Mouse (Mus musculus) kidney, adult 11 months (tissue): ENCODE data around the gene Gm3238.
"Not testable (repeated sequence)": the region's sequence is repeated elsewhere in the genome, so short reads cannot be mapped to it uniquely, and the experiment has no call there.

ENCODE experiments used
- DNase-seq: peaks from one replicate; pipeline ENCODE4 v3.0.0; 2022

The Gm3238 gene

DNA sequence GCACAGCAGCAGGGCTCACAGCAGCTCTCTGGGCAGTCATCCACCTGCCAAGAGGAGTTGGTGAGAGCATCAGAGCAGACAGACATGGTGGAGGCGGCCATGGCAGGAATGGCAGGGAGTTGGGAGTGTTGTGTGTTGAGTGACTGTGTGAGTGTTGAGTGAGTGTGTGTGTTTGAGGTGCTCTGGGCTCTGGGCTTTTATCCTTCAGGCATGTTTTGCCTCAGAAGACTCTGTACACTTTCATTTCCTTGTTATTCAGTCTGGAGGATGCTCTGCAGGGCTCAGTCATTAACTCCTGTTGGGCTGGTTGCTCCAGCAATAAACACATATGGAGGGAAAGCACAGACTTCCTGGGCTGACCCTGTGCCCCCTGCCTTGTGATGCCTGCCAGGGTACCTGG is at the start of gene Gm3238:
Gene Gm3238, minus strand, starts transcription at position 101 of the 400 bp plus-strand sequence.
- DNase-seq: not testable (repeated sequence)

DNA sequence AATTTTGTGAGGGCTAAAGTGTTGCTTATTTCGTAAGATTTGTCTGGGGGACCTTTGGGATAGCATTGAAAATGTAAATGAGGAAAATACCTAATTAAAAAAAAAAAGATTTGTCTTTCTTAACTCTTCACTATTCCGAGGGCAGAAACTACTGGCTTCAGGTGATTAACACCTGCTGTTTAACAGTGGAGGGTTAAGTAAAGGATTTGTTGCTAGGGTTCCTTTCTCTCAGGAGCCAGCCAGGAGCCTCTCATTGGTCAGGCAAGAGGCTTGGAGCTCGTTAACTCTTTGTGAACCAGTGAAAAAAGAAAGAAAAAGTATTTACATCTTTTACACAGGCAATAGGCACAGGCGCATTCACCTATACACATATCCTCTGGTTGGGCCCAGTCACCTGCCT is 48.1 kb upstream of the Gm3238 start:
- no peak for DNase-seq

DNA sequence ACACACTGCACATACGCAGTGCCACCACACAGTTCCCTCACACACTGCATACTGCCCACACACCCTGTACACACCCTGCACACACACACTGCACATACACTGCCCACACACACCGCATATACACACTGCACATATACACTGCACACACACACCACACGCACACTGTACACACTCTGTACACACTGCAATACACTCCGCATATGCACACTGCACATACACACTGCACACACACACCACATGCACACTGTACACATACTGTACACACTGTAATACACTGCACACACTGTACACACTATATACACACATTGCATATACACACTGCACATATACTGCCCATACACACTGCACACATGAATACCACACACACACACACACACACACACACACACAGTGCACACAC is 47.4 kb upstream of the Gm3238 start:
- DNase-seq: no peak

DNA sequence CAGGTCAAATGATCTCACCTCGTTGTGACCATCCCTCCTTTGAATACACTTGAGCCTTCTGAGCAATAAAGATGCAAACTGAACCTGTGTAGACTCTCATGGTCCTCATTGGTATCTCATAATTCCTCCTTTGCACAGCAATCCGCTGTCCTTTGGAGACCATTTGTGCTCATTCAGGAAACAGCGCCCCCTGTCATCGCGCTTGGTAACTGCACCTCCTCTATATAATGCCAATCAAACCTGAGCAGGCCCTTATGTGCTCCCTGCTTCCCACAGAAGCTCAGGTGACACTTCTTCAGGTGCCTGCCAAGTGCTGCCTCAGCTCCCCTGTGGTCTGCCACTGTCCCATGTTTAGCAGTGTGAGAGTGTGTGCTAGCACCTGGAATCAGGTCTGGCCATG is 44.4 kb upstream of the Gm3238 start:
- no peak for DNase-seq

DNA sequence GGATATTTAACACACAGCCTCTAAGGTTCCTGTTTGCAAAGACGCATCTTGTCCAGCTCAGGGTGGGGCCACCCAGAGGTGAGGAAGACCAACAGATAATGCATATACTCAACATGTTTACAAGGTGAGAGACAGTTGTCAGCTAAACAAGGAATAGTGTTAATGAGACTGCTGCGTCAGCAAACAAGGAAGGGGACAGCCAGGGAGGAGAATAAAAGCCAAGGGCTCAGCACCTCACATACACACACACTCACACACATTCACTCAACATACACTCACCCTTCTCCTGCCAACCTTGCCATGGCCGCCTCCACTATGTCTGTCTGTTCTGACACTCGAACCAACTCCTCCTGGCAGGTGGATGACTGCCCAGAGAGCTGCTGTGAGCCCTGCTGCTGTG is 43.3 kb upstream of the Gm3238 start, which contains the start of gene Gm2696:
Gene Gm2696, plus strand, starts transcription at position 301 of the 400 bp plus-strand sequence.
- DNase-seq: no peak

DNA sequence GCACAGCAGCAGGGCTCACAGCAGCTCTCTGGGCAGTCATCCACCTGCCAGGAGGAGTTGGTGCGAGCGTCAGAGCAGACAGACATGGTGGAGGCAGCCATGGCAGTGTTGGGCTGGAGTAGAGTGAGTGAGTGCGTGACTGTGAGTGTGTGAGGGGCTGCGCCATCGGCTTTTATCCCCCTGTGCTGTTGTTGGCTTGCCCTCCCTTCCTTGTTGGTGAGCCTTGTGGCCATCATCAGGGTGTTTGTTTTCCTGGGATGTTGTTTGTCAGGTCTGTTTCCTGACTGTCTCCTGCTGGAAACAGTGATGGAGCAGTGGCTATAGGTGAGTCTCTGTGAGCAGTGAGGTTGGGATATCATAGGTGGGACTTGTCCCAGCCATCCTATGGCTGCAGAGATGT is 40.6 kb upstream of the Gm3238 start, which contains the start of gene Gm9507:
Gene Gm9507, minus strand, starts transcription at position 101 of the 400 bp plus-strand sequence.
- no peak for DNase-seq

DNA sequence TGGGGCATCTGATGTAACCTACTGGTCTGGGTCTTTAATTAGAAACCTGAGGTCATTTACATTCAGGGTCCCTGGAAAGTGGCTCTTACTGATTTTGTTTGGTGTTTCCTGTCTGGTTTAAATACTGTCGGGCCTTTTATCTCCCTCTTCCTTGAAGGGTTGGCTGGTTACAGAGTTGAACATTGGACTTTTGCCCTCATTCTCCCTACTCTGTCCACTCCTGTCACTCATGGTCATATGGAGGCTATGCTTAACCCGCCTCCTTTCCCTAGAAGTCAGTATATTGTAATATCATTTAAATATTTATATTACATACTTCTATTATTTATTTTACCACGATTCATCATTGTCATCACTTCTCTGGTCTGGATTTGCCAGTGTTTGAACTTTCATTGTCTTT is 33.0 kb upstream of the Gm3238 start:
- DNase-seq: no peak

DNA sequence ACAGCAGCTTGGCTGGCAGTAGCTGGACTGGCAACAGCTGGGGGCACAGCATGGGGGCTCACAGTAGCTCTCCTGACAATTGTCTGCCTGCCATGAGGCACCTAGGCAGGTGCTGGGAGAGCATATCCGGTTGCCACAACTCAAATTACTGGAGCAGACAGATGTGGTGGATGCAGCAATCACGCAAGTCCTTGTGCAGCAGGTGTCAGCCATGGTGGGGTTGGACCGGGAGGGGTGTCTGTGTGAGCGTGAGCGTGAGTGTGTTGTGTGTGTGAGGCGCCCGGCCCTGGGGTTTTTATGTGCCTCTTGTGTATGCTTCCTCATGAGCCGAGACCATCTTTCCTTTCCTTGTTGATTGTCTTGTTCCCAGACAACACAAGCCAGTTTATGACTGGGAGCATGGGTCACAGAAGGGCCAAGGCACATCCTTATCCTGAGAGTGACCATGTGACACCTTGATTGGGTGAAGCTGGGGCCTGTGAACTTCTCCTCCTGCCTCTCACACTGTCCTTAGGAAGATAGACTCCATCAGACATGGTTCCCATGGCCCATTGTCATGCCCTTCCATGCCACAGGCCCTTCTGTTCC is 27.9 kb upstream of the Gm3238 start, which contains the start of gene Gm19668:
Gene Gm19668, minus strand, starts transcription at position 213 of the 588 bp plus-strand sequence.
- no peak for DNase-seq

DNA sequence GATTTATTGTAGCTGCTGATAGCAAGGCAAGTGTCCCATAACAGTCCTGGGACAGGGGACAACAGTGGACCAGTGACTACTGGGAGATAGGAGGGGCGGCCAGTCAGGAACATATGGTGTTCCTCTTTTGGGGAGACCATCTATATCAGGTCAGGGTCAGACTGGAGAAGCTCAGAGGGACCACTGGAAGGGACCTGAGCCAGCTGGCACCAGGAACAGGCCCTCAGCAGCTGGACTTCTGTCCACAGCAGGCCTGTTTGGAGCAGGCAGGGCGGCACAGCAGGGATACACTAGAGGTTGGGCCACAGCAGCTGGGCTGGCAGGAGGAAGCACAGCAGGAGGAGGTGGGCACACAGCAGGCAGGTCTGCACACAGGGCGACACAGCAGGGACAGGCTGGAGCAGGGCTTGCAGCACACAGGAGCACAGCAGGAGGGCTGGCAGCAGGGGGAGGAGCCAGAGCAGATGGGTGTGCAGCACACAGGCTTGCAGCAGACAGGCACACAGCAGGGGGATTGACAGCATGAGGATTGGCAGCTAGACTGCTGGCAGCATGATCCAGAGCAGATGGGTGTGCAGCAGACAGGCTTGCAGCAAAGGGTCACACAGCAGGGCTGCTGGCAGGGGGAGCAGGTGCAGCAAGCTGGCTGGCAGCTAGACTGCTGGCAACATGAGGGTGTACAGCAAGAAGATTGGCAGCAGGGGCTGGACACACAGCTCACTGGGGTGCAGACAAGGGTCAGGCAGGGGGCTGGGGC is 27.2 kb upstream of the Gm3238 start:
- DNase-seq: not testable (repeated sequence)

DNA sequence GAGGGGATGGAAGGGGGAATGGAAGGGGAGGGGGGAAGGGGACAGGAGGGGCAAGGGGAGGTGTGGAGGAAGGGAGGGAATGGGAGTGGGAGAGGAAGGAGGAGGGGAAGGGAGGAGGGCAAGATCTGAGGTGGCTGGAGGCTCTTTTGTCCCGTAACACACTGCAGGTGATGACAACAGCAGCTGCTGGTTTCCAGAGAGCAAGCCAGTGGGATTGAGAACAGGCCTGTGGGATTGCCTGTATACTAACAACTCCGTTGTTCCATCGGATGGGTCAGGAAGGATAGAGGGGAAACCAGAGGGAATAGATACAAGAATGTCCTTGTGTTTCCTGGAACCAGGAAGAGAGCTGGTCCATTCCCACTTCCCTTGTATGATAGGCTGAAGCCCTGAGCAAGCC is 26.6 kb upstream of the Gm3238 start:
- no peak for DNase-seq

DNA sequence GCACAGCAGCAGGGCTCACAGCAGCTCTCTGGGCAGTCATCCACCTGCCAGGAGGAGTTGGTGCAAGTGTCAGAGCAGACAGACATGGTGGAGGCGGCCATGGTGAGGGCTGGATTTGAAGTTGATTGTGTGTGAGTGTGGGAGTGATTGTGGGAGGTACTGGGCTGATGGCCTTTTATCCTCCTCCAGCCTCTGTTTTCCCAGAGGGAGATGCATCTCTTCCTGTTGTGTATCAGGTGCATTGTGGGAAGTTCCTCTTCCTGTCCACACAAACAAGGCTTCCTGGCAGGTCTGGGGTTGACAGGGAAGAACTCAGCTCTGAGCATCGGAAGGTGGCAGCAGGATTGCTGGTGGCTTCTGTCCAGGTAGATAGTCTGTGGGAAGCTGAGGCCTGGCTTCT is 23.9 kb upstream of the Gm3238 start, which contains the start of gene Gm9639:
Gene Gm9639, minus strand, starts transcription at position 101 of the 400 bp plus-strand sequence.
- DNase-seq: no peak

DNA sequence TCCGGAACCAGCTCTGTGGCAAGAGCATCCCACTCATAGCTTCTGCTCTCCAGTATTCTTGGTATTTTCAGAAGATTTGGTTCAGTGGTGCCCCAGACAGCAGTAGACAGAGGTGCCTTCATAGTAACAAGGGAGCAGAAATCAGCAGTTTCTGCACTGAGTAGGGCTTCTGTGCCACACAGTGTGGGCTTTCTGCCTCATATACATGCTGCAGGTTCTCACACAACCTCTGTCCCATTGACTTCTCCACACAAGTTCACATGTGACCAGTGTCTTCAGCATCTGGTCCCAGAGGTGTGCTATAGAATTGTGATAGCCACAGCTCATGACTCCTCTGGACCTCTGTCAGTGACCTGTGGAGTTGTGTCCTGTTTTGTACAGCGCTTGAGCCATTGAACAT is 17.5 kb upstream of the Gm3238 start:
- DNase-seq: no peak

DNA sequence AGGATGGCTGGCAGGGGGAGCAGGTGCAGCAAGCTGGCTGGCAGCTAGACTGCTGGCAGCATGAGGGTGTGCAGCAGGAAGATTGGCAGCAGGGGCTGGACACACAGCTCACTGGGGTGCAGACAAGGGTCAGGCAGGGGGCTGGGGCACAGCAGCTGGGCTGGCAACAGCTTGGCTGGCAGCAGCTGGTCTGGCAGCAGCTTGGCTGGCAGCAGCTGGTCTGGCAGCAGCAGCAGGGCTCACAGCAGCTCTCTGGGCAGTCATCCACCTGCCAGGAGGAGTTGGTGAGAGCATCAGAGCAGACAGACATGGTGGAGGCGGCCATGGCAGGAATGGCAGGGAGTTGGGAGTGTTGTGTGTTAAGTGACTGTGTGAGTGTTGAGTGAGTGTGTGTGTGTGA is 16.8 kb upstream of the Gm3238 start, which contains the start of gene Gm7137:
Gene Gm7137, minus strand, starts transcription at position 325 of the 400 bp plus-strand sequence.
- not testable (repeated sequence) for DNase-seq

DNA sequence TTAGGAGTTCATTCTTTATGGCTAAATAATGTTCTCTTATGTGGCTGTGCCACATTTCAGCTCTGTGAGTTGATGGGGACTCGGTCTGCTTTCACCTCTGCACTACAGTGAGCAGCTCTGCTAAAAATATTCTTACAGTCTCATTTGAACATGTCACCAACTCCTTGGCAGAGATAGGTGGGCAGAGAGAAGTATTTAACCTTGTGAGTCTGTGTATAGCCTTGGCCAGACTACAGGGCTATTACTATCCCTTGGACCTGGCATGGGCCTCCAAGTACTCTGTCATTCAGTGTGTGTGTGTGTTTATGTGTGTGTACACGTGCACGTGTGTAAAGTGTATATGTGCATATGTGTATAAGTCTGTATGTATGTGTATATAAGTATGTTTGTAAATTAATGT is 12.3 kb upstream of the Gm3238 start:
- not testable (repeated sequence) for DNase-seq

DNA sequence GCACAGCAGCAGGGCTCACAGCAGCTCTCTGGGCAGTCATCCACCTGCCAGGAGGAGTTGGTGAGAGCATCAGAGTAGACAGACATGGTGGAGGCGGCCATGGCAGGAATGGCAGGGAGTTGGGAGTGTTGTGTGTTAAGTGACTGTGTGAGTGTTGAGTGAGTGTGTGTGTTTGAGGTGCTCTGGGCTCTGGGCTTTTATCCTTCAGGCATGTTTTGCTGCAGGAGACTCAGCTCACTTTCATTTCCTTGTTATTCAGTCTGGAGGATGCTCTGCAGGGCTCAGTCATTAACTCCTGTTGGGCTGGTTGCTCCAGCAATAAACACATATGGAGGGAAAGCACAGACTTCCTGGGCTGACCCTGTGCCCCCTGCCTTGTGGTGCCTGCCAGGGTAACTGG is 11.3 kb upstream of the Gm3238 start, which contains the start of gene Gm3250:
Gene Gm3250, minus strand, starts transcription at position 101 of the 400 bp plus-strand sequence.
- not testable (repeated sequence) for DNase-seq

DNA sequence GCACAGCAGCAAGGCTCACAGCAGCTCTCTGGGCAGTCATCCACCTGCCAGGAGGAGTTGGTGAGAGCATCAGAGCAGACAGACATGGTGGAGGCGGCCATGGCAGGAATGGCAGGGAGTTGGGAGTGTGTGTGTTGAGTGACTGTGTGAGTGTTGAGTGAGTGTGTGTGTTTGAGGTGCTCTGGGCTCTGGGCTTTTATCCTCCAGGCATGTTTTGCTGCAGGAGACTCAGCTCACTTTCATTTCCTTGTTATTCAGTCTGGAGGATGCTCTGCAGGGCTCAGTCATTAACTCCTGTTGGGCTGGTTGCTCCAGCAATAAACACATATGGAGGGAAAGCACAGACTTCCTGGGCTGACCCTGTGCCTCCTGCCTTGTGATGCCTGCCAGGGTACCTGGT is 5.7 kb upstream of the Gm3238 start, which contains the start of gene Gm7138:
Gene Gm7138, minus strand, starts transcription at position 101 of the 400 bp plus-strand sequence.
- not testable (repeated sequence) for DNase-seq

DNA sequence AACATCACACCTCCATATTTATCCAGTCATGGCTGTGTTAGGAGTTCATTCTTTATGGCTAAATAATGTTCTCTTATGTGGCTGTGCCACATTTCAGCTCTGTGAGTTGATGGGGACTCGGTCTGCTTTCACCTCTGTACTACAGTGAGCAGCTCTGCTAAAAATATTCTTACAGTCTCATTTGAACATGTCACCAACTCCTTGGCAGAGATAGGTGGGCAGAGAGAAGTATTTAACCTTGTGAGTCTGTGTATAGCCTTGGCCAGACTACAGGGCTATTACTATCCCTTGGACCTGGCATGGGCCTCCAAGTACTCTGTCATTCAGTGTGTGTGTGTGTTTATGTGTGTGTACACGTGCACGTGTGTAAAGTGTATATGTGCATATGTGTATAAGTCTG is 1.0 kb upstream of the Gm3238 start:
- DNase-seq: not testable (repeated sequence)

DNA sequence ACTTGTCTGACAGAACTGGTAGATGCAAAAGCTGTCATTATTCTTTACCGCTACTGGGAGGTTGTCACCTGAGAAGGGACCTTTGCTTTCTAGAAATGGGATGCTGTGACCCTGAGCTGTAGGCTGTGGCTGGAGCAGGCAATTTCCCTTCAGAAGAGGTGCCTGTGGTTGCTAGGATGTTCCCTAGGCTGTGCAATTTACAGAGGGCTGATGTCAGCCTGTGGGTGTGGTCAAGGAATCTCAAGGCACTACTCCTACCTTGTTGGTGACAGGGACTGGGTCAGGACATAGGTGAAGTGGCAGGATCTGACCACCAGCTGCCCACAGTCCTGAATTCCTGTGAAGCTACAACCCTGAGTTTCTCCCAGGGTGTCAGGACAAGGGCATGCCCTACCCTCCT is 1.4 kb downstream of the Gm3238 start:
- DNase-seq: no peak

DNA sequence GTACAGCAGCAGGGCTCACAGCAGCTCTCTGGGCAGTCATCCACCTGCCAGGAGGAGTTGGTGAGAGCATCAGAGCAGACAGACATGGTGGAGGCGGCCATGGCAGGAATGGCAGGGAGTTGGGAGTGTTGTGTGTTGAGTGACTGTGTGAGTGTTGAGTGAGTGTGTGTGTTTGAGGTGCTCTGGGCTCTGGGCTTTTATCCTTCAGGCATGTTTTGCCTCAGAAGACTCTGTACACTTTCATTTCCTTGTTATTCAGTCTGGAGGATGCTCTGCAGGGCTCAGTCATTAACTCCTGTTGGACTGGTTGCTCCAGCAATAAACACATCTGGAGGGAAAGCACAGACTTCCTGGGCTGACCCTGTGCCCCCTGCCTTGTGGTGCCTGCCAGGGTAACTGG is 11.5 kb downstream of the Gm3238 start, which contains the start of gene Gm3233:
Gene Gm3233, minus strand, starts transcription at position 101 of the 400 bp plus-strand sequence.
- not testable (repeated sequence) for DNase-seq

DNA sequence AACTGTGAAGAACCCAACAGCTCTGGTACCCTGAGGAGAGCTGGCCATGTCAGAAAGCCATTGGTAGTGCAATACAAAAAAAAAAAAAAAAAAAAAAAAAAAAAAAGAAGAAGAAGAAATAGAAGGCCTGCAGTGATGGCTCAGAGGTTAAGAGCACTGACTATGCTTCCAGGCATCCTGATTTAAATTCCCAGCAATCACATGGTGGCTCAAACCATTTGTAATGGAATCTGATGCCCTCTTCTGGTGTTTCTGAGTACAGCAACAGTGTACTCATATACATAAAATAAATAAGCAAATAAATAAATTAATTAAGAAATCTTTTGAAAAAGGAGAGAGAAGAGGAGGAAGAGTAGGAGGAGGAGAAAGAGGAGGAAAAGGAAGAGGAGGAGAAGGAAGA is 17.7 kb downstream of the Gm3238 start:
- DNase-seq: no peak

DNA sequence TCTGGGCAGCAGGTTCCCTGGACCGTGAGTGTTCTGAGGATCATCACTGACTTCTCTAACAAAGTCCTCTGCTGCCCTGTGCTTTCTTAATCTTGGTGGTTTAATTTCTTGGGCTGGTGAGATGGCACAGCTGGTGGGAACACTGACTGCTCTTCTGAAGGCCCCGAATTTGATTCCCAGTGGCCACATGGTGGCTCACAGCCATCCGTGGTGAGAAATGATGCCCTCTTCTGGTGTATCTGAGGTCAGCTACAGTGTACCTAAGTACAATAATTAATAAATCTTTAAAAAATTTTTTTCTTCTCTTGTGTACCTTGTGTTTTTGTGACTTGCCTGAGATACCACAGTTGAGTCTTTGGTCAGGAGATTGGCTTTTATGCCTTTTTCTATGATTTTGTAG is 18.8 kb downstream of the Gm3238 start:
- not testable (repeated sequence) for DNase-seq

DNA sequence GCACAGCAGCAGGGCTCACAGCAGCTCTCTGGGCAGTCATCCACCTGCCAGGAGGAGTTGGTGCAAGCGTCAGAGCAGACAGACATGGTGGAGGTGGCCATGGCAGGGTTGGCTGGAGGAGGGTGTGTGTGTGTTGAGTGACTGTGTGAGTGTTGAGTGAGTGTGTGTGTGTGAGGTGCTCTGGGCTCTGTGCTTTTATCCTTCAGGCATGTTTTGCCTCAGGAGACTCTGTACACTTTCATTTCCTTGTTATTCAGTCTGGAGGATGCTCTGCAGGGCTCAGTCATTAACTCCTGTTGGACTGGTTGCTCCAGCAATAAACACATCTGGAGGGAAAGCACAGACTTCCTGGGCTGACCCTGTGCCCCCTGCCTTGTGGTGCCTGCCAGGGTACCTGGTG is 19.9 kb downstream of the Gm3238 start, which contains the start of gene Gm9736:
Gene Gm9736, minus strand, starts transcription at position 101 of the 400 bp plus-strand sequence.
- not testable (repeated sequence) for DNase-seq

DNA sequence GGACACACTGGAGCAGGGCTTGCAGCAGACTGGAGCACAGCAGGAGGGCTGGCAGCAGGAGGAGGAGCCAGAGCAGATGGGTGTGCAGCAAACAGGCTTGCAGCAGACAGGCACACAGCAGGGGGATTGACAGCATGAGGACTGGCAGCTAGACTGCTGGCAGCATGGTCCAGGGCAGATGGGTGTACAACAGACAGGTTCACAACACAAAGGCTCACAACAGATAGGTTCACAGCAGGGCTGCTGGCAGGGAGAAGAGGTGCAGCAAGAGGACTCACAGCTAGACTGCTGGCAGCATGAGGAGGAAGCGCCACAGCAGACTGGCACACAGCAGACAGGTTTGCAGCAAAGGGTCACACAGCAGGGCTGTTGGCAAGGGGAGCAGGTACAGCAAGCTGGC is 20.4 kb downstream of the Gm3238 start:
- not testable (repeated sequence) for DNase-seq
